ENCODE assay signal across 33 mouse cellular contexts in genomic region chr5:140492684-140493233, GRCm38 (mm10). TPM values are rescaled to one million over a fixed set of nuclear protein-coding genes. Genes with fewer than 3 reads are reported as not detected.
DNase-seq lines count a peak whose midpoint lies in the region; ATAC-seq and TF ChIP-seq lines count a peak whose summit lies in the region.
"Had no signal": no experiment of that assay in that cellular context is flagged by ENCODE, and none has a peak within 500 bp of the region (broad histone marks: within the 10 kb centered on the region; RNA-seq: fewer than 3 reads in every experiment).

No protein-coding gene starts in this region.

- 0 out of 2 replicates have a peak overlapping the region, but pooled peaks have one; percentile 0 for H3K4me2 ChIP-seq in liver, embryonic 12.5 days
- H3K4me2 ChIP-seq in liver, postnatal 0 days (ENCODE audit: low read depth, low read length): no peak overlapping the region
- H3K4me2 ChIP-seq: embryonic facial prominence, embryonic 12.5 days; heart, embryonic 15.5 days; hindbrain, embryonic 13.5 days; limb, embryonic 12.5 days; liver, embryonic 13.5 days; lung, embryonic 15.5 days; neural tube, embryonic 12.5 days had no signal

- no peak overlapping the region for H3K4me3 ChIP-seq in liver, embryonic 12.5 days
- peak overlapping the region; percentile 0; the same call in 1 of the 2 replicates for H3K4me3 ChIP-seq in ES-Bruce4 (ENCODE audit: low read depth, low read length)
- H3K4me3 ChIP-seq in liver, postnatal 0 days (ENCODE audit: low read depth, low read length): no peak overlapping the region
- H3K4me3 ChIP-seq: embryonic facial prominence, embryonic 12.5 days; gastrocnemius, adult 2 months; heart, embryonic 15.5 days; hindbrain, embryonic 13.5 days; limb, embryonic 12.5 days; liver, embryonic 13.5 days; lung, embryonic 15.5 days; midbrain, embryonic 10.5 days; myocyte; neural tube, embryonic 12.5 days had no signal

- no peak overlapping the region for H3K9ac ChIP-seq in liver, embryonic 12.5 days
- no peak overlapping the region for H3K9ac ChIP-seq in ES-Bruce4 (ENCODE audit: low read depth, poor library complexity, severe bottlenecking)
- no peak overlapping the region for H3K9ac ChIP-seq in liver, postnatal 0 days (replicated peaks)
- H3K9ac ChIP-seq: embryonic facial prominence, embryonic 12.5 days; heart, embryonic 15.5 days; hindbrain, embryonic 13.5 days; limb, embryonic 12.5 days; liver, embryonic 13.5 days; lung, embryonic 15.5 days; neural tube, embryonic 12.5 days had no signal

- no peaks in the 10 kb centered on the region for H3K9me3 ChIP-seq in liver, embryonic 12.5 days (replicated peaks)
- H3K9me3 ChIP-seq in ES-Bruce4 (replicated peaks; ENCODE audit: control insufficient read depth, insufficient read depth, low read length, poor library complexity, severe bottlenecking): no peaks in the 10 kb centered on the region
- no peaks in the 10 kb centered on the region for H3K9me3 ChIP-seq in liver, postnatal 0 days (ENCODE audit: low read length)
- H3K9me3 ChIP-seq: embryonic facial prominence, embryonic 12.5 days; heart, embryonic 15.5 days; hindbrain, embryonic 13.5 days; limb, embryonic 12.5 days; liver, embryonic 13.5 days; lung, embryonic 15.5 days; midbrain, embryonic 10.5 days; neural tube, embryonic 12.5 days had no signal

- DNase-seq in heart, adult 11 months: peak; percentile 86
- DNase-seq in heart, postnatal 14 days: no peak
- no peak for DNase-seq in liver
- DNase-seq in liver, postnatal 0 days: no peak
- no peak for DNase-seq in gastrocnemius, adult 18-20 months (ENCODE audit: low spot score)
- DNase-seq: adrenal gland, postnatal 10 days; cerebellum, adult 8-10 months; cerebellum, postnatal 25 days; gastrocnemius, adult 2 months; heart, postnatal 4 days; kidney, adult 18-20 months; kidney, postnatal 10 days; liver, embryonic 13.5 days; thymus, postnatal 25 days had no signal

- TF ChIP-seq POLR2A in ES-Bruce4 (IDR thresholded peaks at IDR 0.05; ENCODE audit: insufficient read depth, low read length): no peak

- peaks cover 23% of the 10 kb centered on the region for H3K27me3 ChIP-seq in liver, embryonic 12.5 days (replicated peaks)
- H3K27me3 ChIP-seq in ES-Bruce4 (ENCODE audit: control insufficient read depth, insufficient read depth, low read length, poor library complexity, severe bottlenecking): no peaks in the 10 kb centered on the region
- H3K27me3 ChIP-seq in liver, postnatal 0 days (ENCODE audit: insufficient read depth, low read length): no peaks in the 10 kb centered on the region
- H3K27me3 ChIP-seq: hindbrain, embryonic 13.5 days; lung, embryonic 15.5 days; neural tube, embryonic 12.5 days had no signal

- ATAC-seq in liver, embryonic 12.5 days: no peak
- ATAC-seq in liver, postnatal 0 days: peak; percentile 59
- ATAC-seq in frontal cortex, adult (ENCODE audit: low TSS enrichment): no peak
- ATAC-seq: forebrain, embryonic 14.5 days had no signal

- H3K36me3 ChIP-seq in liver, embryonic 12.5 days: no peaks in the 10 kb centered on the region
- H3K36me3 ChIP-seq in ES-Bruce4 (ENCODE audit: control insufficient read depth, insufficient read depth, low read length, poor library complexity, severe bottlenecking): no peaks in the 10 kb centered on the region
- no peaks in the 10 kb centered on the region for H3K36me3 ChIP-seq in liver, postnatal 0 days (replicated peaks; ENCODE audit: insufficient read depth, low read length)
- H3K36me3 ChIP-seq: embryonic facial prominence, embryonic 12.5 days; heart, embryonic 15.5 days; hindbrain, embryonic 13.5 days; limb, embryonic 12.5 days; liver, embryonic 13.5 days; lung, embryonic 15.5 days; midbrain, embryonic 10.5 days; neural tube, embryonic 12.5 days had no signal

- intact Hi-C loops in heart, postnatal 14 days (cut with DNase I): no loop called here

- H3K4me1 ChIP-seq in liver, embryonic 12.5 days: 0 out of 2 replicates have a peak, but pooled peaks cover 5% of the 10 kb centered on the region
- peaks cover 2% of the 10 kb centered on the region for H3K4me1 ChIP-seq in ES-Bruce4 (ENCODE audit: control insufficient read depth, insufficient read depth, low read length)
- no peaks in the 10 kb centered on the region for H3K4me1 ChIP-seq in liver, postnatal 0 days (ENCODE audit: insufficient read depth)
- H3K4me1 ChIP-seq: embryonic facial prominence, embryonic 12.5 days; heart, embryonic 15.5 days; hindbrain, embryonic 13.5 days; limb, embryonic 12.5 days; liver, embryonic 13.5 days; lung, embryonic 15.5 days; neural tube, embryonic 12.5 days had no signal

- peak; percentile 77; the same call in 1 of the 2 replicates for TF ChIP-seq EP300 in ES-Bruce4 (IDR thresholded peaks at IDR 0.05; ENCODE audit: insufficient read depth, low read depth, low read length)
- no peak for TF ChIP-seq EP300 in liver, postnatal 0 days (IDR thresholded peaks at IDR 0.05; ENCODE audit: low read depth)

- no peak overlapping the region for H3K27ac ChIP-seq in liver, embryonic 12.5 days
- no peak overlapping the region; the same call in 1 of the 2 replicates for H3K27ac ChIP-seq in ES-Bruce4 (ENCODE audit: insufficient read depth, low read length)
- H3K27ac ChIP-seq in liver, postnatal 0 days (ENCODE audit: low read depth): no peak overlapping the region
- H3K27ac ChIP-seq: embryonic facial prominence, embryonic 12.5 days; gastrocnemius, adult 2 months; heart, embryonic 15.5 days; hindbrain, embryonic 13.5 days; limb, embryonic 12.5 days; liver, embryonic 13.5 days; lung, embryonic 15.5 days; midbrain, embryonic 10.5 days; neural tube, embryonic 12.5 days had no signal

- no peak for TF ChIP-seq CTCF in ES-Bruce4 (IDR thresholded peaks at IDR 0.05; ENCODE audit: low read depth, low read length)
- no peak for TF ChIP-seq CTCF in liver, postnatal 0 days (IDR thresholded peaks at IDR 0.05; ENCODE audit: low read depth)

- WGBS in liver, embryonic 12.5 days (ENCODE audit: insufficient replicate concordance): 36% methylated on average over 11 of the region's 11 CpGs
- WGBS in liver, postnatal 0 days (ENCODE audit: insufficient replicate concordance): 37% methylated on average over 11 of the region's 11 CpGs

RNA-seq across cellular contexts. Expression of gene Chst12, which starts 12.6 kb away (rescaled TPM):
- total RNA-seq in heart, postnatal 14 days (2021): 1 to 10 TPM; 6.7 to 6.8 TPM
- polyA plus RNA-seq in liver, embryonic 12.5 days (2016; fragmentation: Nextera tagmentation; extraction: Ambion mirVana): 12.4 TPM in 2 replicates
- polyA plus RNA-seq in ES-Bruce4 (2011; ENCODE audit: insufficient read depth, insufficient read length, low read depth, missing spikeins): 14.6 and 18.5 TPM in 2 replicates
- polyA plus RNA-seq in liver, postnatal 0 days (2015; fragmentation: Nextera tagmentation; extraction: Ambion mirVana): 8.6 and 9.1 TPM in 2 replicates
- total RNA-seq in gastrocnemius, adult 18-20 months (2021): 1 to 10 TPM; 4.2 to 5.0 TPM

RNA-seq across cellular contexts. Expression of gene Gm4869, which starts 47.3 kb away (rescaled TPM):
- total RNA-seq in heart, postnatal 14 days (2021): not detected
- polyA plus RNA-seq in liver, embryonic 12.5 days (2016; fragmentation: Nextera tagmentation; extraction: Ambion mirVana): not detected in 2 replicates
- polyA plus RNA-seq in ES-Bruce4 (2011; ENCODE audit: insufficient read depth, insufficient read length, low read depth, missing spikeins): 0.19 and 0.30 TPM in 2 replicates
- polyA plus RNA-seq in liver, postnatal 0 days (2015; fragmentation: Nextera tagmentation; extraction: Ambion mirVana): not detected in 2 replicates
- total RNA-seq in gastrocnemius, adult 18-20 months (2021): not detected
- total RNA-seq: gastrocnemius, adult 2 months; gastrocnemius, postnatal 4 days; heart, postnatal 4 days; layer of hippocampus, postnatal 10 days; left cerebral cortex, adult 18-20 months; left cerebral cortex, postnatal 25 days; megakaryocyte progenitor cell, adult 5-6 weeks; midbrain, postnatal 0 days had no signal
- polyA plus RNA-seq: forebrain, embryonic 14.5 days; heart, embryonic 15.5 days; hindbrain, embryonic 13.5 days; limb, embryonic 12.5 days; liver, embryonic 13.5 days; midbrain, embryonic 10.5 days; midbrain, postnatal 0 days; stomach, embryonic 14.5 days had no signal
